Mouse (Mus musculus) midbrain, embryonic 15.5 days (tissue): Measurements from ENCODE around the gene Sds. TPM values are rescaled to one million over a fixed set of nuclear protein-coding genes. Genes with fewer than 3 reads are reported as not detected.

ENCODE experiments used
- ATAC-seq: fragments of 200-750 bp; cut with Nextera tagmentation; replicated peaks from 2 replicates; pipeline ENCODE4 v1.8.0; 2017; ENCODE audit warnings: moderate TSS enrichment
- H3K27ac ChIP-seq: fragments of 300-500 bp; sonication (generic); 2 replicates; pipeline ENCODE4 v1.5.1; 2015; ENCODE audit warnings: mild to moderate bottlenecking, inconsistent platforms
- H3K27me3 ChIP-seq: fragments of 300-500 bp; sonication (generic); replicated peaks from 2 replicates; pipeline ENCODE4 v1.6.1; 2015; ENCODE audit warnings: inconsistent platforms
- H3K36me3 ChIP-seq: fragments of 300-500 bp; sonication (generic); replicated peaks from 2 replicates; pipeline ENCODE4 v1.6.1; 2015; ENCODE audit warnings: inconsistent platforms
- H3K4me1 ChIP-seq: fragments of 300-500 bp; sonication (generic); 2 replicates; pipeline ENCODE4 v1.6.1; 2015; ENCODE audit warnings: inconsistent platforms
- H3K4me2 ChIP-seq: fragments of 300-500 bp; sonication (generic); 2 replicates; pipeline ENCODE4 v1.6.1; 2015; ENCODE audit warnings: inconsistent platforms, mild to moderate bottlenecking, moderate library complexity
- H3K4me3 ChIP-seq: fragments of 300-500 bp; sonication (generic); 2 replicates; pipeline ENCODE4 v1.5.1; 2015; ENCODE audit warnings: mild to moderate bottlenecking, inconsistent platforms
- H3K9ac ChIP-seq: fragments of 300-500 bp; sonication (generic); 2 replicates; pipeline ENCODE4 v1.6.1; 2015; ENCODE audit warnings: mild to moderate bottlenecking, inconsistent platforms
- H3K9me3 ChIP-seq: fragments of 300-500 bp; sonication (generic); 2 replicates; pipeline ENCODE4 v1.6.1; 2016; ENCODE audit warnings: inconsistent platforms
- WGBS: fragments of 180-500 bp; shearing (Covaris S2); methylation state at CpG from one replicate; pipeline ENCODE4 v1.1.7; 2015; ENCODE audit warnings: mixed read lengths; 5-methylcytosine and 5-hydroxymethylcytosine counted together
- polyA plus RNA-seq: library from polyadenylated mRNA; unstranded; fragments of >200 nt; fragmentation: Nextera tagmentation; extraction: Ambion mirVana; gene quantifications from 2 replicates; pipeline ENCODE4 v1.2.1, GENCODE M21; 2015

The Sds gene
- polyA plus RNA-seq, 1 experiment from 2014 or later: not detected

DNA sequence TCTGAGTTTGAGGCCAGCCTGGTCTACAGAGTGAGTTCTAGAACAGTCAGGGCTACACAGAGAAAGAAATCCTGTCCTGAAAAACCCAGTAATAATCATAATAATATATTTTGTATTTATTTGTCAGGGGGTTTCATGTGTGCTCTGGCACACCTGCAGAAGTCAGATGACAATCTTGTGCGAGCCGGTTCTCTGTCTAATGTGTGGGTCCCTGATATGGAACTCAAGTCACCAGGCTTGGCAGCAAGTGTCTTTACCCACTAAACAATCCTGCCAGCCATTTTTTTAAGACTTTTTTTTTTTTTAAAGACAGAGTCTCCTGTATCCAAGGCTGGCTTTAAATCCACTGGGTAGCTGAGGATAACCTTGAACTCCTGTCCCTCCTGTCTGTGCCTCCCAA is 3.0 kb upstream of the Sds start:
- no peak overlapping the region for H3K9ac ChIP-seq
- H3K27ac ChIP-seq: no peak overlapping the region
- ATAC-seq: no peak
- 0 out of 2 replicates have a peak, but pooled peaks cover 4% of the 10 kb centered on the region for H3K27me3 ChIP-seq
- no peaks in the 10 kb centered on the region for H3K36me3 ChIP-seq
- H3K9me3 ChIP-seq: no peaks in the 10 kb centered on the region
- WGBS: 94% methylated on average over 2 of the region's 2 CpGs
- no peak overlapping the region for H3K4me2 ChIP-seq
- H3K4me3 ChIP-seq: no peak overlapping the region
- H3K4me1 ChIP-seq: no peaks in the 10 kb centered on the region

DNA sequence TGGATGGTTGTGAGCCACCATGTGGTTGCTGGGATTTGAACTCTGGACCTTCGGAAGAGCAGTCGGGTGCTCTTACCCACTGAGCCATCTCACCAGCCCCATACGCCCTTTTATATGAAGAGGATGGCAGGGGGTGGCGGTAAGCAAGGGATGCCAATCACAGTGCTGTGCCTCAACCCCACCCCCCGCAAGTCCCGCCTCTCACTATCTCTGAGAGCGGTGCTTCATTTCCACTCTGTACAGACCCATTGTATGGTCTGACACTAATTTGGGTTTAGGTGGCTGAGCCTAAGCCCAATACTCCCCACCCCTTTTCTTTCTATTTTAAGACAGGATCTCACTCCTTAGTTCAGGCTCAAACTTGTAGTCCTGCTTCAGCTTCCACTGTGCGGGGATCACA is 465 bp upstream of the Sds start:
- H3K4me1 ChIP-seq: no peaks in the 10 kb centered on the region
- no peak overlapping the region for H3K4me2 ChIP-seq
- no peaks in the 10 kb centered on the region for H3K36me3 ChIP-seq
- H3K9ac ChIP-seq: no peak overlapping the region
- WGBS: 49% methylated on average over 8 of the region's 8 CpGs
- no peak for ATAC-seq
- no peaks in the 10 kb centered on the region for H3K27me3 ChIP-seq
- no peak overlapping the region for H3K27ac ChIP-seq
- H3K9me3 ChIP-seq: no peaks in the 10 kb centered on the region
- no peak overlapping the region for H3K4me3 ChIP-seq

DNA sequence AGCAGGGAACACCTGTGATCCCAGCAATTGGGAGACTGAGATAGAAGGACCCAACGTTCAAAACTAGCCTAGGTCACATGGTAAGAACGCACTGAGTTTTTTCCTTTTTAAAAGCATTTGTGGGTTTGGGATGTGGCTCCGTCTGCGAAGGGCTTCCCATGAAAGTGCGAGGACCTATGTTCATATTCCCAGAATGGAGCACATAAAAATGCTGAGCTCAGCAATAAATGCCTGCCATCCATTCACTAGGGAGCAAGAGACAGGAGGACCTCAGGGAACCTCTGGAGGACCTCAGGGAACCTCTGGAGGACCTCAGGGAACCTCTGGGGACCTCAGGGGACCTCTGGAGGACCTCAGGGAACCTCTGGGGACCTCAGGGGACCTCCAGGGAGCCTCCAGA is 1.7 kb downstream of the Sds start:
- H3K27ac ChIP-seq: no peak overlapping the region
- no peak for ATAC-seq
- H3K4me2 ChIP-seq: no peak overlapping the region
- H3K9ac ChIP-seq: no peak overlapping the region
- no peaks in the 10 kb centered on the region for H3K4me1 ChIP-seq
- no peaks in the 10 kb centered on the region for H3K9me3 ChIP-seq
- H3K27me3 ChIP-seq: no peaks in the 10 kb centered on the region
- WGBS: 94% methylated on average over 5 of the region's 5 CpGs
- H3K36me3 ChIP-seq: no peaks in the 10 kb centered on the region
- no peak overlapping the region for H3K4me3 ChIP-seq

DNA sequence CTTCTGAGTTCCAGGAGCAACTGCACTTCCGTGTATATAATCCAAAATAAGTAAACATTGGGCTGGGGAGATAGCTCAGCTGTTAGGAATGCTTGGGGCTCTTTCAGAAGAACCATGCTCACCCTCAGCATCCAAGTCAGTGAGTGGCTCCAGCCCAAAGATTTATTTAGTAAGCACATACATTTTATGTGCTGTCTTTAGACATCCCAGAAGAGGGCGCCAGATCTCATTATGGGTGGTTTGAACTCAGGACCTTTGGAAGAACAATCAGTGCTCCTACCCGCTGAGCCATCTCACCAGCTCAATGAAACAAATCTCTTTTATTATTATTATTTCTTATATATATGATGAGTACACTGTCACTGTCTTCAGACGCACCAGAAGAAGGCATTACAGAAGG is 3.2 kb downstream of the Sds start:
- H3K4me3 ChIP-seq: no peak overlapping the region
- ATAC-seq: no peak
- WGBS: 76% methylated on average over 4 of the region's 4 CpGs
- H3K4me1 ChIP-seq: no peaks in the 10 kb centered on the region
- no peaks in the 10 kb centered on the region for H3K27me3 ChIP-seq
- H3K4me2 ChIP-seq: no peak overlapping the region
- no peaks in the 10 kb centered on the region for H3K36me3 ChIP-seq
- no peak overlapping the region for H3K27ac ChIP-seq
- H3K9me3 ChIP-seq: no peaks in the 10 kb centered on the region
- H3K9ac ChIP-seq: no peak overlapping the region

DNA sequence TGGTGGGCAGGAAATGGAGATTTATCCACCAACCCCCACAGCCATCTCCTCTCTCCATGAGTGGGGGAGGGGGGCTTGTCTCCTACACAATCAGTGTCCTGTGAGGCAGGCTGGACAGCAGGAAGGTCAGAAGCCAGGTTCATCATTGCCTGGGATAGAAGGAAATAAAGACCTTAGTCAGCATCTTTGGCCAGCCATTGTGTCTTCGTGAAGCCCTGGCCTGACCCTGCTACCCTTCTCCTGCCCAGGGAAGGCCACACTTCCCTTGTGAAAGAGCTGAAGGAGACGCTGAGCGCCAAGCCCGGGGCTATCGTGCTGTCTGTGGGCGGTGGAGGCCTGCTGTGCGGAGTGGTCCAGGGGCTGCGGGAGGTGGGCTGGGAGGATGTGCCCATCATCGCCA is 4.9 kb downstream of the Sds start:
- Histone ChIP-seq H3K4me3 (no peak overlapping the region), H3K4me2 (no peak overlapping the region), H3K9me3 (no peaks in the 10 kb centered on the region), H3K4me1 (no peaks in the 10 kb centered on the region), H3K36me3 (peaks cover 3% of the 10 kb centered on the region; the same call in 1 of the 2 replicates), H3K27ac (no peak overlapping the region), H3K9ac (no peak overlapping the region), H3K27me3 (no peaks in the 10 kb centered on the region)
- WGBS: 59% methylated on average over 9 of the region's 9 CpGs
- ATAC-seq: no peak

DNA sequence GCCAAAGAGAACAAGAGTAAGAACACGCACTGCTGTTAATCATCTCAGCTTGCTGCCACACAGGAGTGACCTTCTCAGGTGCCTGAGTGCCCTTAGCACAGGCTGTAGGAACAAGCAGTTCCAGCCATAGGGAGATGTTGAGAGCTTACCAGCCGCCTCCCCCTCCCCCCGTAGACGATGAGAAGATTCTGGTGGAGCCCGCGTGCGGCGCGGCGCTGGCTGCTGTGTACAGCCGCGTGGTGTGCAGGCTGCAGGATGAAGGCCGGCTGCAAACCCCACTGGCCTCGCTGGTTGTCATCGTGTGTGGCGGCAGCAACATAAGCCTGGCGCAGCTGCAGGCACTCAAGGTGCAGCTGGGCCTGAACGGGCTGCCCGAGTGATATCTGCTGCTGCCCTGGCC is 7.1 kb downstream of the Sds start:
- Histone ChIP-seq H3K9ac (no peak overlapping the region), H3K4me1 (no peaks in the 10 kb centered on the region), H3K27me3 (no peaks in the 10 kb centered on the region), H3K9me3 (no peaks in the 10 kb centered on the region), H3K4me2 (no peak overlapping the region), H3K4me3 (no peak overlapping the region), H3K27ac (no peak overlapping the region), H3K36me3 (peaks cover 6% of the 10 kb centered on the region; the same call in 1 of the 2 replicates)
- 84% methylated on average over 19 of the region's 19 CpGs for WGBS
- no peak for ATAC-seq

DNA sequence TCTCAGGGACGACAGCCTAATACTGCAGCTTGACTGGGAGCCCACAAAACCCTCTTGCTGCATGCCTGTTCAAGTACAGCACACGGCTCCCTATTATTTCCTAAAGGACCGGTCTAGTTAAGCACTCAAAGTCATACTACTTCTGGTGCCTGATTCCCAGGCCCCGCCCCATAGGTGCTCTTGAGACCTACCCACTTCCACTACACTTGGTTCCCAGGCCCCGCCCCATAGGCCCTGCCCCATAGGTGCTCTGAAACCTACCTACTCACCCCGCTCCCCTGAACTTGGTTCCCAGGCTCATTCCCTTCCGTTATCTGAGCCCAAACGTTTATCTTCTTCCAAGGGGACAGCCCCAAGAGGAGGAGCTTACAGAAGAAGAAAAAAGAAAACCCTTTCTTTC is 11.5 kb downstream of the Sds start:
- no peak overlapping the region for H3K9ac ChIP-seq
- ATAC-seq: no peak
- no peak overlapping the region for H3K27ac ChIP-seq
- H3K36me3 ChIP-seq: peaks cover 6% of the 10 kb centered on the region; the same call in 1 of the 2 replicates
- no peak overlapping the region for H3K4me3 ChIP-seq
- no peaks in the 10 kb centered on the region for H3K27me3 ChIP-seq
- peaks cover 5% of the 10 kb centered on the region; the same call in 1 of the 2 replicates for H3K4me1 ChIP-seq
- 89% methylated on average over 8 of the region's 8 CpGs for WGBS
- no peak overlapping the region for H3K4me2 ChIP-seq
- no peaks in the 10 kb centered on the region for H3K9me3 ChIP-seq

DNA sequence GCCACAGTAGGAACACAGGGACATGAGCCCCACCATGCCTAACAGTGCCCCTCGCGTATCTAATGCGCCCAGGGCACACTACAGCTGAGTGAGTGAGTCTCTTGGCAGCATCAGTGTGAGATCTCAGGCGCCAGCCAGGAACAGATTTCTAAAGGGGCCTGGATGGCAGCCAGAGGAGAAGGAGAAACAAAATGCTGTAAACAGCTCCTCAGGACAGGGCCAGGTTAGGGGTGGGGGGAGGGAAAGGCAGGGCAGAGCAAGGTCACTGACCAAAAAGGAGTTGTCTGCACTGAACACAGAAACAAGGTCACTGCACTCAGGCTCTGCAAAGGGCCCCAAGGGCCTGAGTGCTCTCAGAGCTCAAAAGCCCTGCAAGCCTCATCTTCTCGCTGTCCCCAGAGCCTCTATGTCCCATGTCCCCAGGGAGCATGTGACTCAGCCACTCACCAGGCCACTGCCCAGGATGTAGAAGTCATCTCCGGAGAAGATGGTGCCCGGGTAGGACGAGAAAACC is 14.4 kb downstream of the Sds start:
- H3K27ac ChIP-seq: no peak overlapping the region

DNA sequence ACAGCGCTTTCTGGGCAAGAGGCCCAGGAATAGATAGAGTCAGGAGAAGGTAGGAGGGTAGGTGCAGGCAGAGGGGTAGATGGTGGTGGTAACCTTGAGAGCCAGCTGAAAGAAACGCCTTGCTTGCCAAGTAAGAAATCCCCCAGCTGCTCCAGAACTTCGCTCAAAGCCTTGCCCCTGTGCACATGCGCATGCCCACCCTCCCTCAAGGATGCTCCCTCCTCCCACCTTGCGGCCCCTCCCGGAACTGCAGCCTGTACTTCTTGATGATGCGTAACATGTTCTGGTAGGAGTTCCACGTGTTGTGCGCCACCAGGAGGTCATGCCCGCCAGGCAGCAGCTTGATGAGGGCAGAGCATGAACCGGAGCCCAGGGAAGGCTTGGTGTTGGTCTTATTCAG is 16.1 kb downstream of the Sds start:
- 58% methylated on average over 11 of the region's 11 CpGs for WGBS
- Histone ChIP-seq H3K4me2 (no peak overlapping the region), H3K27me3 (no peaks in the 10 kb centered on the region), H3K9ac (no peak overlapping the region), H3K27ac (no peak overlapping the region), H3K9me3 (no peaks in the 10 kb centered on the region), H3K4me1 (peaks cover 5% of the 10 kb centered on the region; the same call in 1 of the 2 replicates), H3K4me3 (no peak overlapping the region), H3K36me3 (0 out of 2 replicates have a peak, but pooled peaks cover 3% of the 10 kb centered on the region)
- no peak for ATAC-seq

More for the DNA sequence above, 14.4 kb downstream of the Sds start:
- no peak overlapping the region for H3K4me2 ChIP-seq
- H3K9ac ChIP-seq: no peak overlapping the region
- no peaks in the 10 kb centered on the region for H3K9me3 ChIP-seq
- H3K36me3 ChIP-seq: 0 out of 2 replicates have a peak, but pooled peaks cover 6% of the 10 kb centered on the region
- H3K27me3 ChIP-seq: no peaks in the 10 kb centered on the region
- WGBS: 75% methylated on average over 8 of the region's 8 CpGs
- 0 out of 2 replicates have a peak, but pooled peaks have one; percentile 3 for ATAC-seq
- H3K4me3 ChIP-seq: no peak overlapping the region
- H3K4me1 ChIP-seq: peaks cover 5% of the 10 kb centered on the region; the same call in 1 of the 2 replicates

DNA sequence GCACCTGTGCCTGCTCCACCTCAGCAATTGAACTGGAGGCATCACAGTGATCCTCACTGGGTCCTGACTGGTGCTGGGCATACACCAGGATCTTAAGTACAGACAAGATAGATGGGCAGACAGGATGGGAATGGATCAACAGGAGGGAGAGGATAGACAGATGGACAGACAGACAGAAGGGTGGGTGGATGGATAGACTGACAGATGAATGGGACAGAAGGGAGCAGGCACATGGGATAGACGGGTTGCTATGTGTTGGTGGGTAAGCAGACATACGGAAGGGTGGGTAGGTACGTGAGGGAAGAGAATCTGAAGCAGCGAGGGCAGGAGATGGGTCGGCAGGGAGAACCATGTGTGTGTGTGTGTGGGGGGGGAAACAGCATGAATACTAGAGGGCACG is 17.1 kb downstream of the Sds start:
- Histone ChIP-seq H3K4me1 (peaks cover 5% of the 10 kb centered on the region; the same call in 1 of the 2 replicates), H3K4me3 (no peak overlapping the region), H3K9ac (no peak overlapping the region), H3K4me2 (no peak overlapping the region), H3K36me3 (0 out of 2 replicates have a peak, but pooled peaks cover 3% of the 10 kb centered on the region), H3K9me3 (no peaks in the 10 kb centered on the region), H3K27me3 (no peaks in the 10 kb centered on the region), H3K27ac (no peak overlapping the region)
- no peak for ATAC-seq
- 90% methylated on average over 6 of the region's 6 CpGs for WGBS

DNA sequence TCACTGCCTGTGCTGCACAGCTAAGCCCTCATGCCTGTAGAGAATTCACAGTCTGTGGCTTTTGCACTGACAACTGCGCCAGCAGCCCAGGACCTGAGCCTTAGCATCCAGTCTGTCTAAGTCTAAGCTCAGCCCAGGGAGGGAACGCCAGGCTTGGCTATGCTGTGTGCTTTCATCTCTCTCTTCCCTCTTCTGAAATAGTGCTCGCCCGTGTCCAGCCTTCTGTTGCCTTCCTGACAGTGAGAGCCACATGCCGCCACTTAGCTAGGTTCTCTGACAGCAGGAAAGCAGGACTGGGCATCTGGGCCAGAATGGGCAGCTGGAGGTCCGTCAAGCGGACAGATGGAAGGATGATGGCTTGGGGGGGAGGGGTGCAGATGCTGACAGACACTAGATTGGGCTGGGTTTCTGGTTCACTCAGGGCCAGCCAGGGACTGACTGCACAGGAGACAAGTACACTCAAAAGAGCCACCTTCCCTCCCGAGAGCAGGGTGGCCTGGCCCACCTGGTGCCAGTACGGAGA is 17.6 kb downstream of the Sds start:
- Histone ChIP-seq H3K36me3 (0 out of 2 replicates have a peak, but pooled peaks cover 3% of the 10 kb centered on the region), H3K4me3 (no peak overlapping the region), H3K4me1 (peaks cover 5% of the 10 kb centered on the region; the same call in 1 of the 2 replicates), H3K4me2 (no peak overlapping the region), H3K9ac (no peak overlapping the region), H3K9me3 (no peaks in the 10 kb centered on the region), H3K27ac (no peak overlapping the region), H3K27me3 (no peaks in the 10 kb centered on the region)
- ATAC-seq: no peak
- WGBS: 75% methylated on average over 9 of the region's 9 CpGs

DNA sequence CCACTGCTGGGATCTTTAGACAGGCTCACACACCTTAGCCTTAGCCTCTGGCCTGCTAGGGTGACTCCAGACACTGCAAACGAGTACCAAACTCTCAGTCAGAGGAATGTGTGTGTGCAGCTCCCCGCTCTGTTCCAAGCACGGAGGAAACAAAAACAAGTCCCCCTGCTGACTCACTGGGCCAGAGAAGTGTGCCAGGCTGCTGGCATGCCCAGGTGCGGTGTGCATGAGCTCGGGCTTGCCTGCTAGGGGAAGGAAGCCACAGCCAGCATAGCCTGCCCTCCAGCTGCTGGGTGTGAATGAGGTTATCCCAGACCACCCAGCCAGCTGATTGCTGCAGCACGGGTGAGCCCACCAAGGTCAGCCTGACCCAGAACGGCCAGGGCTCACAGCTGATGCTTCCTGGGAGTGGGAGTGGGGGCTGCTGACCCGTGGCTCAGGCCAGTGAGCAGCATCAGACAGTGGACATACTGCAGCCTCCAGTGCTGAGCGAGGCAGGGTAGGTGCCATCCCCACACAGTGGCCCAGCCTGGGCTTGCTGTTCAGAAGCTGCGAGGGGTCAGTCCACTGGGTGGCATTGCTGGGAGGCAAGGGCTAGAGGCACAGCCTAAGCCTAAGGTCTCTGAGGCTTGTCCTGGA is 18.9 kb downstream of the Sds start:
- H3K27ac ChIP-seq: no peak overlapping the region
- no peaks in the 10 kb centered on the region for H3K27me3 ChIP-seq
- H3K9ac ChIP-seq: no peak overlapping the region
- no peak for ATAC-seq
- 80% methylated on average over 10 of the region's 10 CpGs for WGBS
- H3K4me3 ChIP-seq: no peak overlapping the region
- peaks cover 5% of the 10 kb centered on the region; the same call in 1 of the 2 replicates for H3K4me1 ChIP-seq
- H3K9me3 ChIP-seq: no peaks in the 10 kb centered on the region
- 0 out of 2 replicates have a peak, but pooled peaks cover 3% of the 10 kb centered on the region for H3K36me3 ChIP-seq
- no peak overlapping the region for H3K4me2 ChIP-seq
